Mouse (Mus musculus) gastrocnemius, postnatal 36 days (tissue): ENCODE results near the gene Crtc2. TPM values are rescaled to one million over a fixed set of nuclear protein-coding genes. Genes with fewer than 3 reads are reported as not detected.
"Not testable (repeated sequence)": the region's sequence is repeated elsewhere in the genome, so short reads cannot be mapped to it uniquely, and the experiment has no call there.

Experiments used
- DNase-seq, 2 experiments: peaks; one replicate each; pipeline ENCODE4 v3.0.0; 2022
- intact Hi-C: fragments of 180-260 bp; cut with DNase I; formaldehyde crosslinking; loops from one replicate; pipeline ENCODE4 v1.15.1; 2025
- total RNA-seq, 2 experiments: library from RNA; stranded (reverse); gene quantifications; 2 replicates each; pipeline ENCODE4 v1.2.3; 2021

Crtc2 gene
- total RNA-seq, 2 experiments from 2014 or later, result 12.3 to 14.0 TPM

DNA sequence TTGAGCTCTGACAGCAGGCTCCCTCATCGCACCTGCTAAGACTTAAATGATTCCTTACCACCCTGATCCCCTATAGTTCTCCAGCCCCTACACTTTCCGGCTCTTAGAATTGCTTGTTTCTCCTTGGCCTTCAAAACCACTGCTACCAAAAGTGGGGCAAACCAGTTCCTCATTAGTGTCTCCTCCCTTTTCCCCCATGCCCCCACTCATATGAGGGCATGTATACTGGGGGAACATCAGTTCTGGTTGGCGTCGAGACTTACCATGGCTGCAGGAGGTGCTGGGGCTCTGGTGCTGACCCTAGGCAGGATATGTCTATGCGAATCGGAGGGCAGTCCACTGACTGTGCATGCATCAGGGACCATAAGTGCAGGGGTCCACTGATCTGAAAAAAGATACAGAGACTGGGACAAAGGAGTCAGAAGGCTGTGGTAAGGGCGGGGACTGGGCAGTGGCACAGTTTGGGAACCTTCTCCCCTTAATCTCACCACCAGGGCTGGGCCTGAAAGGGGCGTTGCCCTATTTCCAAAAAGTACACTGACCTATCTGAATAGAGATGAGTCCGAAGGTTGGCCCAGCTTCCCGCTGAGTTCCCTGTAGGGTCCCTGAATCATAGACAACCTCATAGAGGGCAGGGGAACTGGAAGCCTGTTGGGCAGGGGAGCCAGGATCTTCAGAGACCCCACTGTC is 12.1 kb upstream of the Crtc2 start:
- no peak for DNase-seq

GRCm38 (mm10) chr3:90242984-90243775 is 10.8 kb upstream of the Crtc2 start, which contains the start of gene Creb3l4:
Gene Creb3l4 (minus strand): TSS chr3:90243512.
- no peak for DNase-seq
- intact Hi-C loops, result no loop called here

More for the DNA sequence above, 12.1 kb upstream of the Crtc2 start:
- intact Hi-C loops, result no loop called here

DNA sequence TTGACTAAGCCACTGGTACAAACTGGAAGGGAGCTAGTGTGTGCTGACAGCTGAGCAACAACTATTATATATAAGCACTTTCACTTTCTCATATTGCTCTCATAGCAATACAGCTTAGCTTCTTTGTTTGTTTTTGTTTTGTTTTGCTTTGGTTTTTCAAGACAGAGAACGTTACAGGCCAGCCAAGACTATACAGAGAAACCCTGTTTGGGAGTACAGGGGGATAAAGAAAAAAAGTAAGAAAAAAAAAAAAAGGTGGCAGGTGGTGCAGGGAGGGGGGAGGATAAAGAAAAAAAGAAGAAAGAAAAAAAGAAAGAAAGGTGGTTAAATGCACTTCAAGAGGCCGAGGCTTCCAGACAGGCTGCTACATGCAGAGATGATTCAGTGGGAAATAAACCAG is 8.6 kb upstream of the Crtc2 start:
- intact Hi-C loops, result no loop called here
- DNase-seq, result no peak

DNA sequence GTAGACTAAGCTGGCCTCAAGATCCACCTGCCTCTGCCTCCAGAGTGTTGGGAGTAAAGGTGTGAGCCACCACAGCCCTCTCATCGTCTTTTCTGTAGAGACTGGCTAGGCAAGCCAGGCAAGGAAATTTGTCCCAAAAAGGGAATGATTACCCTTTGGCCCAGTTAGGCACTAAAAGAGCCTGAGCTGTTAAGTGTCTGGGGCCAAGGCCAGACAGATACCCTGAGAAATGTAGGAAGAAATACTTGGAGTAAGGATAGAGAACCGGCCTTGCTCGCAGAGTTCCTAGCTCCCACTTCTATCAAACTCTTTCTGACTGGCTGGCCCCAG is 6.4 kb upstream of the Crtc2 start:
- intact Hi-C loops, result no loop called here
- no peak for DNase-seq

- DNase-seq, result peak; percentile 88 to 91
- intact Hi-C loops, result no loop called here
These were observed 5.8 kb upstream of the Crtc2 start, which contains the start of gene Slc39a1 for GRCm38 (mm10) chr3:90247960-90248745. Gene Slc39a1 (plus strand): TSS chr3:90248172.

GRCm38 (mm10) chr3:90248746-90249100 is 5.2 kb upstream of the Crtc2 start:
- DNase-seq, result no peak
- intact Hi-C loops, result no loop called here

DNA sequence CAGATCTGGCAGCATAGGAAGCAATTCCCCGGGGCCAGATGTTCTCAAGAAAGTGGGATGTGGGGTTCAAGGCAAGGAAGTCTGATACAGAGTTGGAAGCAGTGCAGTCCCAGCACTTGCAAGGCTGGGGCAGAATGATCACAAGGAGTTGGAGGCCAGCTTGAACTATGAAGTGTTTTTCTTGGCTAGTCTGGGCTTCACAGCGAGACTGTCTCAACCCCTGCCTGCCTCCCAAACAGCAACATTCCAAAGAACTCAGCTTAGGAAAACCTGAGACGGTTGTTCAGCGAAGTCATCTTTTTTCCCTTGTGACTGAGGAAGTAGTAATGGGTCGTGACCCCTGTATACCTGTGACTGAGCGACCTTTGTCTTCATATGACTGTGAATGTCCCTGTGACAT is 3.2 kb upstream of the Crtc2 start:
- intact Hi-C loops, result no loop called here
- DNase-seq, result no peak

- DNase-seq, intact Hi-C loops: not testable (repeated sequence)
These were observed 2.2 kb upstream of the Crtc2 start for GRCm38 (mm10) chr3:90251731-90252226.

GRCm38 (mm10) chr3:90252659-90253058 is 1.3 kb upstream of the Crtc2 start:
- intact Hi-C loops, result not testable (repeated sequence)

DNA sequence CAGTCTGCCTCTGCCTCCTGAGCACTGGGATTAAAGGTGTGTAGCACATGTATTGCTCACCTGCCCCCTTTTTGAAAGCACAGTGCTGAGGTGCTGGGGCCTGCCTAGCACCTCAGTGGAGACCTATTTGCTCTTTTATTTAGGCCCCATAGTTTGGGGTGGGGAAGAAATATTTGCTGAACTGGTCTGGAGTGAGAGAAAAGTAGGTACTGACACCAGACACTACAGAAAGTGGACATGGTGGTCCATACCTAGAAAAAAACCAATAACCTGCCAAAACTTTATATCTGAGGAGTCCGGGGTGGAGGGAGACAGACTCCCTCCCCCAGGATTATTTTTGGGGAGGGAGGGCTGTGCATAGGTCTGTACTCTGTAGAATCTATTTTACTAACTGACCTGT is 789 bp upstream of the Crtc2 start:
- intact Hi-C loops, DNase-seq: not testable (repeated sequence)

More at GRCm38 (mm10) chr3:90252659-90253058, 1.3 kb upstream of the Crtc2 start:
- DNase-seq, result not testable (repeated sequence)

GRCm38 (mm10) chr3:90254419-90255193 is 643 bp downstream of the Crtc2 start:
- DNase-seq, result no peak
- intact Hi-C loops, result no loop called here

DNA sequence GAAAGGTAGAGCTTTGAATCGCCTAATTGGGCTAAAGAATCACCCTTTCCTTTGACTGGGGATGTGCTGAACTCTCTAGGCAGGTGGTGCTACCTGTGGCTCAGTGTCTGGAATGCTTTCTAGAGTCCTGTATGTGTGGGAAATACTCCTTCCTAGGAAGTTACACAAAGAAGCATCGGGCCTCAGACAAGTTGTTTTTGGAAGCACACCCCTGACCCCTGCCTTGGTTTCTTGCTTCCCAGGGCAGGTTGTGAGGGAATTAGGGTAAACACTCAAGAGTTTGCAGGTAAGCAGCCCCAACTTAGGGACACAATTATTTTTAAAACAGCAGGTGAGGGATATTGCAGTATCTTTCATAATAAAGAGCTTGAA is 1.2 kb downstream of the Crtc2 start:
- intact Hi-C loops, result no loop called here
- no peak for DNase-seq

DNA sequence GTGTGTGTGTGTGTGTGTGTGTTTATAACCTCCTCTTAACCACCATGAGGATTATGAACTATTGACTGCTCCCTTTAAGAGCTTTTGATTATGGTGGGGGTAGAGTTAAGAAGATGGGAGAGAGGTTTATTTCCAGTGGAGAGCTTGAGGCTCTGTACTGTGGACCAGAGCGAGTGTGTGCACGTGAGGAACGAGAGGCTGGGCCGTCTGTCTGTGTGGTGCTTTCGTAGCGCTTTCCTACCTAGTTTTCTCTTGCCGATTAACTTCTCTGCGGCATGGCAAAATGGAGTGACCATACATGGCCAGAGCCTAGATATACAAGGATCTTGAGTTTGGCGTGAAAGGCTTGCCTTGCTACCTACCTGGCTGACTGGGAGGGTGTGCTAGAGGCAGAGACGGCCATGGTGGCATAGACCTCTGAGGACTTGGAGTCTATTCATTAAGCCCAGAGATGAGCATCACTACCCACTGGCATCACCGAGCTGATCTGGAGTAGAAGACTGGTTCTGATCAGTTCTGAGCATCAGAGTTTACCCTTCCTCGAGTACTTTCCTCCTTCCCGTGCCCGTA is 1.9 kb downstream of the Crtc2 start:
- intact Hi-C loops, result no loop called here
- no peak for DNase-seq

- intact Hi-C loops, result no loop called here
- no peak for DNase-seq
These were observed 3.0 kb downstream of the Crtc2 start for GRCm38 (mm10) chr3:90256731-90257530.

DNA sequence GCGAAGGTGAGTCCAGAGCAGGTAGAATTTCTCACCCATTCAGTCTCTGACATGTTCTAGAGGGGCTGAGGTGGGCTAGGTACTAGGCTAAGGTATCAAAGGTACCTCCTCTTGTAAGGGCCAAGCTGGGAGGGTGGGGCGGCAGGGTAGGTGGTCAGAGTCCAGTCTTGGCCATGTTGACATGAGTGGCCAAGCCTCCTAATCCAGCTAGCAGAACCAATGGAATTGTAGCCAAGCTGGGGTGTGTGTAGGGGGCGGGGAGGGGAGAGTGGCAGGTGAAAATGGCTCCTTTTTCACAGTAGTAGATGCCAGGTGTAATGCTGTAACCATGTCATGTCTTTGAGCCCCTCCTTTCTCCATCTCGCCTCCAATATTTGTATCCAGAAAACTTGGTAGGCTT is 4.6 kb downstream of the Crtc2 start:
- DNase-seq, result no peak
- intact Hi-C loops, result no loop called here

DNA sequence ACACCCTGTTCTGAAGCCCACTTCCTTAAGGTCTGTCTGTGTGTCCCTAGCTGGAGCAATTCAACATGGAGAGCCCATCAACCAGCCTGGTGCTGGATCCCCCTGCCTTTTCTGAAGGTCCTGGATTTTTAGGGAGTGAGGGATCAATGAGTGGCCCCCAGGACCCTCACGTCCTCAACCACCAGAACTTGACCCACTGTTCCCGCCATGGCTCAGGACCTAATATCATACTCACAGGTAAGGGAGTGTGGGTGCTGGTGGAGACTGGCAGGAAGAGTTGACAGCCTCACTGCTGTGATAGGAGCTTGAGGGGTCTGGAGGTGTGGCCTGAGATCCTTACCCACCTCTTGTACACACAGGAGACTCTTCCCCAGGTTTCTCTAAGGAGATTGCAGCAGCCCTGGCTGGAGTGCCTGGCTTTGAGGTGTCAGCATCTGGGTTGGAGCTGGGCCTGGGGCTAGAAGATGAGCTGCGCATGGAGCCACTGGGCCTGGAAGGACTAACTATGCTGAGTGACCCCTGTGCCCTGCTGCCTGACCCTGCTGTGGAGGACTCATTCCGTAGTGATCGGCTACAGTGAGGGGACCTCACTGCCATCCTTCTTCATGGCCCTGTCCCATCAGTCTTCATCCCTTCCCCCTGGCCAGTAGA is 9.3 kb downstream of the Crtc2 start:
- intact Hi-C loops, result no loop called here
- no peak for DNase-seq

GRCm38 (mm10) chr3:90264687-90265033 is 10.7 kb downstream of the Crtc2 start:
- DNase-seq, result no peak
- intact Hi-C loops, result loop anchor here (2.0 to 5.0 kb wide), 2 partner anchors 44 to 108 kb away; no protein-coding TSS in a partner anchor
